Mouse (Mus musculus) thymus, postnatal 25 days (tissue): ENCODE results near the gene 1700023F06Rik.

Experiments
- DNase-seq: peaks from one replicate; pipeline ENCODE4 v3.0.0; 2022

Gene 1700023F06Rik

GRCm38 (mm10) chr11:103221437-103221836 is 13.1 kb upstream of the 1700023F06Rik start:
- no peak for DNase-seq

- no peak for DNase-seq
These were observed 11.6 kb upstream of the 1700023F06Rik start for GRCm38 (mm10) chr11:103219995-103220394.

DNA sequence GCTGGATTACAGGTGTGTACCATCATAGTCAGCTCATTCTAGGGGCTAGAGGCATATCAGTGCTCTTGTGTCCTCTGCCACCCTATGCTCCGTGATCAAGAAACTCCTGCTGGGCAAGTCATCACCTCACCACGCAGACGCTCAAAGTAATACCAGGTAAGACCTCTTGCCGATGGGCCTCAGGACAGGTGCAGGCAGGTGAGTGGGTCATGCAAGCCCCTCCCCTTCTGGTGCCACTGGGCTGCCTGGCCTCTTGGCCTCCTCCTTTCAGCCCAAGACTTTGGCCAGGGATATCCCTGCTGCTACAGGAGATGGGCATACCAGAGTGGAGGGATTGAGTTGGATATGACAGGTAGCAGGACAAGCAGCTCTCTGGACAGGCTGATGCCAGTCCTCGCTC is 10.9 kb upstream of the 1700023F06Rik start:
- DNase-seq, result no peak

GRCm38 (mm10) chr11:103218517-103218901 is 10.2 kb upstream of the 1700023F06Rik start:
- DNase-seq, result no peak

- peak; percentile 86 for DNase-seq
These were observed 9.6 kb upstream of the 1700023F06Rik start, which contains the start of gene Spata32 for GRCm38 (mm10) chr11:103217790-103218516. Gene Spata32 (minus strand): TSS chr11:103218432.

GRCm38 (mm10) chr11:103215355-103215754 is 7.0 kb upstream of the 1700023F06Rik start:
- DNase-seq, result no peak

DNA sequence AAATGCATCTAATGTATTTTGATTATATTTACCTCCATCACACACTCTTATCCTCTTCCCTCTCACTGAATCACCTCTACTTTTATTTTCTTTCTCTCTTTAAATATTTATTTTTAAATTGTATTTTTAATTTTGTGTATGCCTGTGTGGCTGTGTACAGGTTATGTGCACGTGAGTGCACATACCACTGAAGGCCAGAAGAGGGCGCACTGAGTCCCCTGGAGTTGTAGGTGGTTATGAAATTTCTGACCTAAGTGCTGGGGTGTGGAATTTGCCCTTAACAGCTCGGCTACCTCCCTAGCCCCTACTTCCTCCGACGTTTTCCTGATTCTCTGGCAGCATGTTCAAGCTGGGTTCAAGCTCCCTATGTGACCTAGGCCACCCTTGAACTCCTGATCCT is 5.4 kb upstream of the 1700023F06Rik start:
- DNase-seq, result no peak

- no peak for DNase-seq
These were observed 1.9 kb upstream of the 1700023F06Rik start for GRCm38 (mm10) chr11:103210291-103210690.

DNA sequence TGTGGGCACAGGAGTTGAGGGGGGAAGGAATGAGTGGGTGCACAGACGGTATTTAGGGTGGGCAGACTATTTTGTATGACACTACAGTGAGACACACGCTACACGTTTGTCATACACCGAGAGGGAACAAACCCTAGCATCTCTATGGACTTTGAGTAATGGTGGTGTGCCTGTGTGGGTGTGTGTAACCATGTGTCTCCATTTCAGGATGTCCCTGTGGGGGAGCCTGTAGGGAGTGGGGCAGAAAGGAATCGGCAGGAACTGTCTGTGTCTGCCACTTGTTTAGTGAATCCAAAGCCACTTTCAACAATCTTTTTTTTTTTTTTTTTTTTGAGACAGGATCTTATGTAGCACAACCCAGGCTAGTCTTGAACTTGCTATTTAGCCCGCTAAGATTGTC is 2.2 kb downstream of the 1700023F06Rik start:
- no peak for DNase-seq

DNA sequence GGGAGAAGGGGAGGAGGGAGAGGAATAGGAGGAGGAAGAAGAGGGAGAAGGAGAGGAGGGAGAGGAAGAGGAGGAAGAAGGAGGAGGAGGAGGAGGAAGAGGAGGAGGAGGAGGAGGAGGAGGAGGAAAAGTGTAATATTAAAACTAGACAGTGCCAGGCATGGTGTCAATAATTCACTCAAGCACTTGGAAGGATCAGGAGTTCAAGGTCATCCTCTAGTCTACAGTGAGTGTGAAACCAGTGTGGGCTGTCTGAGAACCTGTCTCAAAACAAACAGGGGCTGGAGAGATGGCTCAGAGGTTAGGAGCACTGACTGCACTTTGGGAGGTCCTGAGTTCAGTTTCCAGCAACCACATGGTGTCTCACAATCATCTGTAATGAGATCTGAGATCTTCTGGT is 6.0 kb downstream of the 1700023F06Rik start:
- DNase-seq, result no peak

DNA sequence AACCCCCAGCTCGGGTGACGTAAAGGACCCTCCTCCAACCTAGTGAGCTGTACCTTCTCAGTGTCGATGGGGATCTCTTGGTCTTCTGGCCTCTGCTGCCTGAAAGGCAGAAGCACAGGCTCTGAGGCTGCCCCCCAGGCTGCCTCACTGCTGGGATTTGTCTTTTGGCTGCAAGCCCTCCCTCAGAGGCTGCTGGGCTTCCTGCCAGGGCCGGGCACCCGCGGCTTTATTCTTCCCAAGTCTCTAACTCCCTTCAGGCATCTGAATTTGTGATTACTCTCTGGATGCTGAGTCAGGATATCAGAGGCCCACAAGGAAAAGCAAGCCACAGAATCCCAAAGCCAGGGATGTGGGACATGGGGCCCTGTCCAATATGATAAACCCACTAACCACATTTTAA is 6.7 kb downstream of the 1700023F06Rik start:
- no peak for DNase-seq

- DNase-seq, result no peak
These were observed 9.2 kb downstream of the 1700023F06Rik start for GRCm38 (mm10) chr11:103198911-103199803.

- no peak for DNase-seq
These were observed 10.0 kb downstream of the 1700023F06Rik start for GRCm38 (mm10) chr11:103198339-103198738.

DNA sequence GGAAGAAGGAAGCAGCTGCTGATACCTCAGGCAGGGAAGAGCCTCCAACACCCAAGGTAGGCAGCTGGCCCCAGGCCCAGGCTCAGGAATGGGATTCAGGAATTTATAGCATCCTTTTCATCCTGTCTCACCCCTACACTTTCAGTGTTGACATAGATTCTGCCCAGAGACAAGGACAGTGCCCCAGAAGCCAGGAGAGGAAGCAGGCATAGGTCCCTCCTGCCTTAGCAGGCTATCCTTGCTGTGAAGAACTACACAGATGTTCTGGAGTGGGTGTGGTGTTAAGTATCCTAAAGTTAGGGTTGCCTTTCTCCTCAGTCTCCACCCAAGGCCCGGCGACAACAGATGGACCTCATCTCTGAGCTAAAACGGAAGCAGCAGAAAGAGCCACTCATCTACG is 11.0 kb downstream of the 1700023F06Rik start:
- DNase-seq, result no peak

DNA sequence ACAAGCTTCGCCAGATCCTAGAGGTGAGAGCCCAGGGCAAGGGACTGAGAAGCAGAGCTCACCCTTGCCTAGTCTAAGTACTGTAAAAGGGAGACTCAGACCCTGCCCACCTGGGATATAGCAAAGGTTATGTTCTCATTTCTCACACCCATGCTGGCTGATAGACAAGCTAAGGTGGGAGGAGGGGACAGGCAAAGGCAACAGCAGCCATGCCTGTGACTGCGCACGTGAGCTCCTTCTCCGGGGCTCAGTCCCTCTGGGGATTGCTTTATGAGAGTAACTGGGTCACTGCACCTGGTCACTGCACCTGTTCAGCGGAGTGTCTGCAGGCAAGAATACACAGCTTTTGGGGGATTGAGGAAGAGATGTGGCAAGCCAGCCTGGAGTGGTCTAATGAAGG is 12.7 kb downstream of the 1700023F06Rik start:
- DNase-seq, result no peak

DNA sequence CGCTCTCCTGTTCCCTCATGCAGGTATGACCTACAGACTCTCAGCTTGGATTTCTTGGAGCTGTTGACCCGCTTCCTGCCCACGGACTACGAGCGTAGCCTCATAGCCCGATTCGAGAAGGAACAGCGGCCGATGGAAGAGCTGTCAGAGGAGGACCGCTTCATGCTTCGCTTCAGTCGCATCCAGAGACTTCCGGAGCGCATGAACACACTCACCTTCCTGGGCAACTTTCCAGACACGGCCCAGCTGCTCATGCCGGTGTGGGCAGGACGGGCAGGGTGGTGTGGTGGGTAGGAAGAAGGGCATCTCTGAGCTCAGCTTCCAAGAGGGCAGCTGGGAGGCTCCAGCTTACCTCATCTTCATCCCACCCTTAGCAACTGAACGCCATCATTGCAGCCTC is 13.1 kb downstream of the 1700023F06Rik start:
- no peak for DNase-seq

DNA sequence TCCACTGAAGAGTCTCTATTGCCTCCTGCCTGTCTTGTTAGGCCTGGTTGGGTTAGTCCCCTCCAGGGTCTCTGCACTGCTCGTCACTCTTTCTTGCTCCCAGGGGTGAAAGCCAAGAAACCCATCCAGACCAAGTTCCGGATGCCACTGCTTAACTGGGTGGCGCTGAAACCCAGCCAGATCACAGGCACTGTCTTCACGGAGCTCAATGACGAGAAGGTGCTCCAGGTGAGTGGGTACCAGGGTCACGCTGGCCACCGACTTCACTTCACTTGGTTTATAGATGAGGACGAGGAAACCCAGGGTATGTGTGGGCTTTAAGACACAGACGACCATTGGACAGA is 14.6 kb downstream of the 1700023F06Rik start:
- DNase-seq, result no peak

DNA sequence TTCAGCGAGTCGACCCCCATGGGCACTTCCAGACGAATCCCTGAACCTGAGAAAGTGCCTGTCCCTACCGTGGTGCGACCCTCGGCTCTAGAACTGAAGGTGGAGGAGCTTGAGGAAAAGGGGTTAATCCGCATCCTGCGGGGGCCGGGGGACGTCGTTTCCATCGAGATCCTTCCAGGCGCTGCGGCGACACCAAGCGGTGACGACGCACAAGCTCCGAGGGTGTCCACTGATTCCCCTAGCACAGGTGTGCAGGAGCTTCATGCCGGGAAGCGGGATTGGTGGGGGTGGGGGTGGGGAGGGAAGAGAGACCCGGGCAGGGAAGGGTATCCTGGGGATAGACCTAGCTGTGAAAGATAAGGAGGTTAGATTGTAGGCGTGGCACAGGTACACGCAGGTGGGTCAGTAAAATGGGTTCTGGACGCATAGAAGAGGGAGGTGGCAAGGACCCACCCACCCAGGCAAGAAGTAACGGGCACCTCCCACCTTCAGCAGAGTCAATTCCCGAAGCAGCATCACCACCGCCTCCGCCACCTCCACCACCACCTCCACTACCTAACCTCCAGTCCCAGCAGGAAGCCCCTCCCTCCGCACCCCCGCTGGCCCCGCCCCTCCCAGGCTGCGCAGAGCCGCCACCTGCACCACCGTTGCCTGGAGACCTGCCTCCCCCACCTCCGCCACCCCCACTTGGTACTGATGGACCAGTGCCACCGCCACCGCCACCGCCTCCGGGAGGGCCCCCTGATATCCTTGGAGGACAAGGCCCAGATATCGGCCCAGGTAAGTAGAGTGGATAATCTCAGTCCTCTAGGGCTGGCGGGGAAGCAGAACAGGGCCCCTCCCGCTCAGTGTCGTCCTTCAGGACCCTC is 15.2 kb downstream of the 1700023F06Rik start:
- no peak for DNase-seq

- DNase-seq, result no peak
These were observed 16.0 kb downstream of the 1700023F06Rik start for GRCm38 (mm10) chr11:103192230-103192955.

GRCm38 (mm10) chr11:103184891-103185290 is 23.5 kb downstream of the 1700023F06Rik start:
- peak; percentile 66 for DNase-seq

DNA sequence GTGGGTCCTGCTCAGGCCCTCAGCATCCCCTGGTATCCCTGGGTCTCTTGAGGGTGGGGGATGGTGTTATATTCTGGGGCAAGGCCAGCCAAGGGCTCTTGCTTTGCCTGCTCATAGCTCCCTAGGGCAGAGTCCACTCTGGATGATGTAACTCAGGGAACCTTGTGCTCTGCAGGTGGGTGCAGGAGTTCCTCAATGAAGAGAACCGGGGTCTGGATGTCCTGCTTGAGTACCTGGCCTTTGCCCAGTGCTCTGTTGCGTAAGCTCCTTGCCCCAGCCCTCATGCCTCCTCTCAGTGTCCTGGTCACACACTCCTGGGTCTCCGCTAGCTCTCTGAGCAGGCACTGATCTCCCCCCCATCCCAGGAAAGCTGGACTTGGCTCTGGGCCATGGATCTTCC is 26.4 kb downstream of the 1700023F06Rik start:
- no peak for DNase-seq

GRCm38 (mm10) chr11:103181349-103181748 is 27.0 kb downstream of the 1700023F06Rik start:
- DNase-seq, result no peak
